Comparison of ENCODE assay signal across 8 mouse cellular contexts in the genomic region with DNA sequence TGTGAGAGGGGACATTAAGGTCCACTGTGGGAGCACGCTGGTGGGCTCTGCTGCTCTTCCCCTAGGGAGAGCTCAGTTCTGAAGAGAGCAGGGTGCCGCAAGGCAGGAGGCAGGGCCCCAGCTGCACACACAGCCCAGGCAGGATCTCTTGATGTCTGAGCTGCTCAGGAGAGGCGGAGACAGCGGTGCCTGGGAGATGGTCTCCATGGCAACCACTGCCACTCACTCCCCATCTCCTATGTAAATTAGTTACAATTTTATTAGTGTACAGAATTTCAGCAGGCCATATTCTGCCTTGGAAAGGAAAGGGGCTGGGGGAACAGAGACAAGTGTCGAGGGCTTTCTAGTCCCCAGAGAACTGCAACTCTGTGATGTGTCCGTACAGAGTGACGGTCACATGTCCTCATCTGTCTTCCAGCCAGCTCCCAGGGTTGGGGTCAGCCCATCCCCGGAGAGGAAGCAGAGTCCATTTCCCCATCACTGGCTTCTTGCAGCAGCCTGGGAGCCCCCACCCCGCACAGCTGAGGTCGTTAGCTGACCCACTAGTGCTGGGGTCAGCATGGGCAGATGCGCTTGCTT. TPM values are rescaled to one million over a fixed set of nuclear protein-coding genes. Genes with fewer than 3 reads are reported as not detected.
A peak's percentile ranks its signal among the peaks of the same experiment; 100 is the strongest.
DNase-seq lines count a peak whose midpoint lies in the region; ATAC-seq and TF ChIP-seq lines count a peak whose summit lies in the region.
"Had no signal": no experiment of that assay in that cellular context is flagged by ENCODE, and none has a peak within 500 bp of the region (broad histone marks: within the 10 kb centered on the region; RNA-seq: fewer than 3 reads in every experiment).

No protein-coding gene starts in this region.

- H3K4me1 ChIP-seq in heart, embryonic 11.5 days (ENCODE audit: control insufficient read depth, insufficient read depth, low read length), result peaks cover 38% of the 10 kb centered on the region
- peaks cover 53% of the 10 kb centered on the region for H3K4me1 ChIP-seq in kidney, embryonic 15.5 days
- H3K4me1 ChIP-seq in limb, embryonic 14.5 days (ENCODE audit: control insufficient read depth, insufficient read depth, low read length), result peaks cover 26% of the 10 kb centered on the region

- H3K9me3 ChIP-seq in heart, embryonic 11.5 days (replicated peaks; ENCODE audit: control insufficient read depth, low read length), result no peaks in the 10 kb centered on the region
- H3K9me3 ChIP-seq in kidney, embryonic 15.5 days (replicated peaks), result no peaks in the 10 kb centered on the region
- no peaks in the 10 kb centered on the region for H3K9me3 ChIP-seq in limb, embryonic 14.5 days (ENCODE audit: control insufficient read depth, low read length)

- H3K27ac ChIP-seq in heart, embryonic 11.5 days (ENCODE audit: low read depth, low read length), result peak overlapping the region; percentile 79
- H3K27ac ChIP-seq in kidney, embryonic 15.5 days, result peak overlapping the region; percentile 90
- peak overlapping the region; percentile 63 for H3K27ac ChIP-seq in limb, embryonic 14.5 days (replicated peaks; ENCODE audit: low read depth, low read length)

- no peak overlapping the region for H3K4me3 ChIP-seq in heart, embryonic 11.5 days (ENCODE audit: low read depth, low read length)
- no peak overlapping the region for H3K4me3 ChIP-seq in kidney, embryonic 15.5 days (replicated peaks)
- H3K4me3 ChIP-seq in limb, embryonic 14.5 days (replicated peaks; ENCODE audit: low read length), result no peak overlapping the region
- H3K4me3 ChIP-seq: erythroblast, embryonic 14.5 days had no signal

- H3K4me2 ChIP-seq in heart, embryonic 11.5 days, result peak overlapping the region; percentile 43
- H3K4me2 ChIP-seq in kidney, embryonic 15.5 days, result peak overlapping the region; percentile 28; the same call in 1 of the 2 replicates
- no peak overlapping the region; the same call in 1 of the 2 replicates for H3K4me2 ChIP-seq in limb, embryonic 14.5 days (replicated peaks; ENCODE audit: low read depth, low read length, severe bottlenecking)

- no peaks in the 10 kb centered on the region for H3K36me3 ChIP-seq in heart, embryonic 11.5 days (ENCODE audit: control insufficient read depth, insufficient read depth, low read length)
- H3K36me3 ChIP-seq in kidney, embryonic 15.5 days, result no peaks in the 10 kb centered on the region
- no peaks in the 10 kb centered on the region for H3K36me3 ChIP-seq in limb, embryonic 14.5 days (ENCODE audit: control insufficient read depth, insufficient read depth, low read length)

- ATAC-seq in heart, embryonic 11.5 days (replicated peaks; ENCODE audit: insufficient number of reproducible peaks, low FRiP score, low TSS enrichment), result 0 out of 2 replicates have a peak, but pooled peaks have one; percentile 46
- ATAC-seq in kidney, embryonic 15.5 days (replicated peaks; ENCODE audit: low FRiP score), result peak; percentile 86
- ATAC-seq in limb, embryonic 14.5 days (ENCODE audit: low FRiP score, low read depth), result peak; percentile 64; the same call in 1 of the 2 replicates

- WGBS in heart, embryonic 11.5 days (ENCODE audit: insufficient replicate concordance), result 12% methylated on average over 11 of the region's 11 CpGs
- 7% methylated on average over 11 of the region's 11 CpGs for WGBS in kidney, embryonic 15.5 days
- whole genome bisulfite sequencing in limb, embryonic 14.5 days, result 13% methylated on average over 11 of the region's 11 CpGs

- H3K9ac ChIP-seq in heart, embryonic 11.5 days (ENCODE audit: low read depth, low read length), result peak overlapping the region; percentile 58
- H3K9ac ChIP-seq in kidney, embryonic 15.5 days, result 0 out of 2 replicates have a peak overlapping the region, but pooled peaks have one; percentile 17
- peak overlapping the region; percentile 34; the same call in 1 of the 2 replicates for H3K9ac ChIP-seq in limb, embryonic 14.5 days (ENCODE audit: low read depth, low read length, severe bottlenecking)

- TF ChIP-seq CTCF in brain, embryonic 14.5 days (IDR thresholded peaks at IDR 0.05; ENCODE audit: borderline replicate concordance, extremely low read depth, insufficient read depth, insufficient read length), result no peak

- no peaks in the 10 kb centered on the region for H3K27me3 ChIP-seq in heart, embryonic 11.5 days (ENCODE audit: control insufficient read depth, insufficient read depth, low read length)
- H3K27me3 ChIP-seq in kidney, embryonic 15.5 days, result no peaks in the 10 kb centered on the region
- no peaks in the 10 kb centered on the region for H3K27me3 ChIP-seq in limb, embryonic 14.5 days (ENCODE audit: control insufficient read depth, insufficient read depth, low read length)

- no peak; the same call in 1 of the 2 replicates for TF ChIP-seq POLR2A in brain, embryonic 14.5 days (IDR thresholded peaks at IDR 0.05; ENCODE audit: borderline replicate concordance, extremely low read depth, insufficient read depth, insufficient read length, poor library complexity, severe bottlenecking)
- TF ChIP-seq POLR2A in limb, embryonic 14.5 days (IDR thresholded peaks at IDR 0.05; ENCODE audit: borderline replicate concordance, extremely low read depth, insufficient read depth, insufficient read length), result no peak

- peak; percentile 87 for DNase-seq in MN1 (ENCODE audit: low spot score)
- peak; percentile 98 for DNase-seq in brain, embryonic 14.5 days (ENCODE audit: low read depth)
- DNase-seq in limb, embryonic 14.5 days (ENCODE audit: low spot score), result peak; percentile 80
- DNase-seq in retina, postnatal 1 day, result peak; percentile 91
- no peak for DNase-seq in cerebellum, adult 18-20 months

RNA-seq across cellular contexts. Expression of a gene that starts 52.6 kb away (rescaled TPM):
- polyA plus RNA-seq in brain, embryonic 14.5 days (2012; rRNA removed), result 0.57 and 0.72 TPM in 2 replicates
- polyA plus RNA-seq in heart, embryonic 11.5 days (2014; fragmentation: Nextera tagmentation; extraction: Ambion mirVana), result 1.7 and 2.4 TPM in 2 replicates
- 1.2 and 1.8 TPM in 2 replicates for polyA plus RNA-seq in kidney, embryonic 15.5 days (2015; fragmentation: Nextera tagmentation; extraction: Ambion mirVana)
- 1.2 and 1.3 TPM in 2 replicates for polyA plus RNA-seq in limb, embryonic 14.5 days (2012; rRNA removed)
- polyA plus RNA-seq in limb, embryonic 14.5 days (2014; fragmentation: Nextera tagmentation; extraction: Ambion mirVana), result 2.2 and 3.1 TPM in 2 replicates
- polyA plus RNA-seq: erythroblast, embryonic 14.5 days had no signal

Comparison
In these comparisons a context has a peak if more than half of its experiments do, and no peak if none do; other contexts are left out.
1. DNase-seq: peak in MN1 (single experiment), brain, embryonic 14.5 days (single experiment), limb, embryonic 14.5 days (single experiment) and retina, postnatal 1 day (single experiment); none in cerebellum, adult 18-20 months (0 of 2).
2. Peak in every context shown above with its lines, with median percentiles within 50 percentile points of each other: ATAC-seq, H3K27ac ChIP-seq and H3K9ac ChIP-seq.